Comparison of ENCODE assay signal across 9 mouse cellular contexts in genomic region chr4:97926607-97927308, GRCm38 (mm10).
DNase-seq lines count a peak whose midpoint lies in the region; ATAC-seq and TF ChIP-seq lines count a peak whose summit lies in the region.
"Had no signal": no experiment of that assay in that cellular context is flagged by ENCODE, and none has a peak within 500 bp of the region (broad histone marks: within the 10 kb centered on the region; RNA-seq: fewer than 3 reads in every experiment).

No protein-coding gene starts in this region.

- H3K4me1 ChIP-seq in heart, embryonic 15.5 days (replicated peaks): peaks cover 45% of the 10 kb centered on the region
- no peaks in the 10 kb centered on the region; the same call in 1 of the 2 replicates for H3K4me1 ChIP-seq in heart, embryonic 10.5 days
- H3K4me1 ChIP-seq in stomach, embryonic 15.5 days: peaks cover 20% of the 10 kb centered on the region
- H3K4me1 ChIP-seq in stomach, postnatal 0 days (replicated peaks; ENCODE audit: control insufficient read depth, insufficient read depth): no peaks in the 10 kb centered on the region

- H3K4me2 ChIP-seq in heart, embryonic 15.5 days: no peak overlapping the region
- no peak overlapping the region for H3K4me2 ChIP-seq in stomach, embryonic 15.5 days
- H3K4me2 ChIP-seq in stomach, postnatal 0 days (replicated peaks; ENCODE audit: low read depth): no peak overlapping the region

- H3K4me3 ChIP-seq in heart, embryonic 15.5 days: no peak overlapping the region
- no peak overlapping the region for H3K4me3 ChIP-seq in heart, embryonic 10.5 days
- H3K4me3 ChIP-seq in stomach, embryonic 15.5 days (replicated peaks): no peak overlapping the region
- H3K4me3 ChIP-seq in stomach, postnatal 0 days (ENCODE audit: low read depth, low read length): no peak overlapping the region

- no peak overlapping the region for H3K9ac ChIP-seq in heart, embryonic 15.5 days
- H3K9ac ChIP-seq in stomach, embryonic 15.5 days: no peak overlapping the region
- H3K9ac ChIP-seq in stomach, postnatal 0 days (ENCODE audit: low read length): no peak overlapping the region

- 63% methylated on average over 5 of the region's 5 CpGs for WGBS in heart, embryonic 15.5 days
- WGBS in heart, embryonic 10.5 days: 86% methylated on average over 5 of the region's 5 CpGs
- 50% methylated on average over 5 of the region's 5 CpGs for WGBS in stomach, embryonic 15.5 days
- WGBS in stomach, postnatal 0 days: 41% methylated on average over 5 of the region's 5 CpGs

- no peak for ATAC-seq in heart, embryonic 15.5 days (replicated peaks; ENCODE audit: insufficient number of reproducible peaks, insufficient read depth, low FRiP score, low read depth)
- ATAC-seq in stomach, embryonic 15.5 days (ENCODE audit: insufficient read depth, low FRiP score, low read depth): no peak
- ATAC-seq in stomach, postnatal 0 days (ENCODE audit: low FRiP score, low TSS enrichment): no peak
- peak; percentile 46 to 51 for ATAC-seq in hematopoietic stem cell, adult 5-6 weeks (replicated peaks in 1 of 2; ENCODE audit: insufficient read depth in 1 of 2, low FRiP score in 2 of 2, low TSS enrichment in 1 of 2, low read depth in 1 of 2, poor library complexity in 2 of 2, severe bottlenecking in 2 of 2)

- no peaks in the 10 kb centered on the region for H3K36me3 ChIP-seq in heart, embryonic 15.5 days
- H3K36me3 ChIP-seq in heart, embryonic 10.5 days: no peaks in the 10 kb centered on the region
- H3K36me3 ChIP-seq in stomach, embryonic 15.5 days: no peaks in the 10 kb centered on the region
- H3K36me3 ChIP-seq in stomach, postnatal 0 days (ENCODE audit: control insufficient read depth, insufficient read depth, low read length): no peaks in the 10 kb centered on the region

- no peak for DNase-seq in heart, embryonic 10.5 days (ENCODE audit: low spot score)
- DNase-seq in stomach, postnatal 0 days (ENCODE audit: low spot score): no peak
- DNase-seq in embryo, embryonic 9.5 days (ENCODE audit: extremely low spot score): no peak
- no peak for DNase-seq in cerebellum, postnatal 4 days (ENCODE audit: low spot score in 2 of 2)
- no peak for DNase-seq in kidney, adult 9 months

- peak overlapping the region; percentile 17 for H3K27ac ChIP-seq in heart, embryonic 15.5 days
- H3K27ac ChIP-seq in heart, embryonic 10.5 days: no peak overlapping the region
- 0 out of 2 replicates have a peak overlapping the region, but pooled peaks have one; percentile 3 for H3K27ac ChIP-seq in stomach, embryonic 15.5 days
- H3K27ac ChIP-seq in stomach, postnatal 0 days (replicated peaks): no peak overlapping the region
- H3K27ac ChIP-seq: macrophage had no signal

- no peaks in the 10 kb centered on the region for H3K9me3 ChIP-seq in heart, embryonic 15.5 days (replicated peaks)
- H3K9me3 ChIP-seq in heart, embryonic 10.5 days: no peaks in the 10 kb centered on the region
- no peaks in the 10 kb centered on the region for H3K9me3 ChIP-seq in stomach, embryonic 15.5 days
- no peaks in the 10 kb centered on the region for H3K9me3 ChIP-seq in stomach, postnatal 0 days (ENCODE audit: control insufficient read depth, low read length)

- H3K27me3 ChIP-seq in heart, embryonic 15.5 days: no peaks in the 10 kb centered on the region
- no peaks in the 10 kb centered on the region for H3K27me3 ChIP-seq in heart, embryonic 10.5 days (ENCODE audit: insufficient read depth, poor library complexity, severe bottlenecking)
- H3K27me3 ChIP-seq in stomach, embryonic 15.5 days (replicated peaks): no peaks in the 10 kb centered on the region
- H3K27me3 ChIP-seq in stomach, postnatal 0 days (ENCODE audit: control insufficient read depth, insufficient read depth, low read length): no peaks in the 10 kb centered on the region

- TF ChIP-seq CTCF in stomach, postnatal 0 days (IDR thresholded peaks at IDR 0.05; ENCODE audit: low read depth): no peak

- no peak for TF ChIP-seq EP300 in stomach, postnatal 0 days (optimal IDR thresholded peaks at IDR 0.05)

Comparison
In these comparisons a context has a peak if more than half of its experiments do, and no peak if none do; other contexts are left out.
1. H3K27ac ChIP-seq: peak in heart, embryonic 15.5 days (single experiment) and stomach, embryonic 15.5 days (single experiment); none in heart, embryonic 10.5 days (single experiment) and stomach, postnatal 0 days (single experiment).
2. ATAC-seq: peak in hematopoietic stem cell, adult 5-6 weeks (2 of 2); none in heart, embryonic 15.5 days (single experiment), stomach, embryonic 15.5 days (single experiment) and stomach, postnatal 0 days (single experiment).